Mouse (Mus musculus) stomach, postnatal 0 days (tissue): ENCODE measurements around the gene Mpdu1.

Experiments
- CTCF ChIP-seq: IDR thresholded peaks from 2 replicates; pipeline ENCODE4 v1.5.1; 2016; ENCODE audit warnings: antibody characterized with exemption, low read depth, mild to moderate bottlenecking, moderate library complexity
- EP300 ChIP-seq: optimal IDR thresholded peaks from 2 replicates; pipeline ENCODE3; 2016; ENCODE audit warnings: antibody characterized with exemption

DNA sequence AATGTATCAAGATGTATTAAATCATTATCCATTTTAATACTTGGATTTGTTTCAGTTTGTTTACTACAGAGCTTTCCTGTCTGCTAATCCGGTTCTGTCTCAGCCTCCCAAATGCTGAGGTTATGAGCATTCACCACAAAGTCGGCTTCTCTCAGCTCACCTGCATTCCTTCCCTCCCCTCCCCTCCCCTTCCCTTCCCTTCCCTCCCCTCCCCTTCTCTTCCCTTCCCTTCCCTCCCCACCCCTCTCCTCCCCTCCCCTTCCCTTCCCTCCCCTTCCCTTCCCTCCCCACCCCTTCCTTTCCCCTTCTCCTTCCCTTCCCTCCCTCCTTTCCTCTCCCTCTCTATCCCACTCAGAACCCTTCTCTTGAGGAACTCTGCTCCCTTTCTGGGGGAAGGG lies 42.2 kb upstream of the Mpdu1 start:
- TF ChIP-seq CTCF (no peak), EP300 (no peak)
